Mouse (Mus musculus) embryonic facial prominence, embryonic 11.5 days (tissue): ENCODE data around the gene Wnt1. TPM values are rescaled to one million over a fixed set of nuclear protein-coding genes. Genes with fewer than 3 reads are reported as not detected.

ENCODE experiments used
- ATAC-seq: fragments of 200-750 bp; cut with Nextera tagmentation; replicated peaks from 2 replicates; pipeline ENCODE4 v1.8.0; 2017; ENCODE audit warnings: low read depth; ENCODE audit not compliant: insufficient number of reproducible peaks, low FRiP score, low TSS enrichment
- DNase-seq: peaks from one replicate; pipeline ENCODE4 v3.0.0-alpha.2; 2015; ENCODE audit warnings: low spot score
- H3K27ac ChIP-seq: fragments of 300-500 bp; sonication (generic); replicated peaks from 2 replicates; pipeline ENCODE4 v1.5.1; 2014; ENCODE audit warnings: mild to moderate bottlenecking, low read depth, low read length, control low read depth
- H3K27me3 ChIP-seq: fragments of 300-500 bp; sonication (generic); 2 replicates; pipeline ENCODE4 v1.6.1; 2014; ENCODE audit warnings: mild to moderate bottlenecking, low read length, moderate library complexity, mixed read lengths; ENCODE audit not compliant: control insufficient read depth, insufficient read depth
- H3K36me3 ChIP-seq: fragments of 300-500 bp; sonication (generic); replicated peaks from 2 replicates; pipeline ENCODE4 v1.6.1; 2014; ENCODE audit warnings: low read depth, mild to moderate bottlenecking, low read length, moderate library complexity, mixed read lengths; ENCODE audit not compliant: control insufficient read depth, insufficient read depth
- H3K4me1 ChIP-seq: fragments of 300-500 bp; sonication (generic); 2 replicates; pipeline ENCODE4 v1.6.1; 2014; ENCODE audit warnings: low read length, mixed read lengths; ENCODE audit not compliant: control insufficient read depth, insufficient read depth
- H3K4me2 ChIP-seq: fragments of 300-500 bp; sonication (generic); 2 replicates; pipeline ENCODE4 v1.6.1; 2014; ENCODE audit warnings: low read depth, mild to moderate bottlenecking, control low read depth, low read length, moderate library complexity
- H3K4me3 ChIP-seq: fragments of 300-500 bp; sonication (generic); 2 replicates; pipeline ENCODE4 v1.5.1; 2014; ENCODE audit warnings: low read depth, low read length, control low read depth
- H3K9ac ChIP-seq: fragments of 300-500 bp; sonication (generic); replicated peaks from 2 replicates; pipeline ENCODE4 v1.6.1; 2014; ENCODE audit warnings: mild to moderate bottlenecking, control low read depth, low read length
- H3K9me3 ChIP-seq: fragments of 300-500 bp; sonication (generic); replicated peaks from 2 replicates; pipeline ENCODE4 v1.6.1; 2016; ENCODE audit warnings: mild to moderate bottlenecking, low read length, inconsistent platforms, mixed read lengths; ENCODE audit not compliant: control insufficient read depth
- WGBS: fragments of 180-500 bp; shearing (Covaris S2); extraction: QIAGEN DNeasy Blood & Tissue Kit; methylation state at CpG from one replicate; pipeline ENCODE4 v1.1.7; 2014; 5-methylcytosine and 5-hydroxymethylcytosine counted together
- polyA plus RNA-seq: library from polyadenylated mRNA; unstranded; fragments of >200 nt; fragmentation: Nextera tagmentation; extraction: Ambion mirVana; gene quantifications from 2 replicates; pipeline ENCODE4 v1.2.1, GENCODE M21; 2014

The Wnt1 gene
- polyA plus RNA-seq, 1 experiment from 2014 or later: 0.28 TPM

DNA sequence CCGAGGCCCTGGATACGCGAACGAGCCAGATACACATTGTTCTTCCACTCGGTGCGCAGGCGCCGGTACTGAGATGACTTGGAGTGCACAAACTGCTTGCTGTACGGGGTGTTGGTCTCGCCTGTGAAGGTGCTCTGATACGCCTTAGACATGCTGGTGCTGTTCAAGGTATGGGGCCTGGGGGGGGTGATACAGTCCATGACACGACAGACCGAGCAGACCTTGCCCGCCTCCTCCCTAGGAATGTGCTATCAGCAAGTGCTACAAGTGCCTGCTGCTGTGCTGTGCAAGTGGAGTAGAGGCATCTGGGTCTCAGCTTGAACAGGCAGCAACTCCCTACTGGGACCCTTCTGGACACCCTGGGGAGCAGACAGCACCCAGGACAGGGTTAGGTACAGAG, 45.6 kb downstream of the Wnt1 start:
- Histone ChIP-seq H3K36me3 (peaks cover 26% of the 10 kb centered on the region), H3K4me3 (no peak overlapping the region), H3K9ac (no peak overlapping the region), H3K27me3 (no peaks in the 10 kb centered on the region), H3K4me1 (no peaks in the 10 kb centered on the region), H3K27ac (no peak overlapping the region), H3K4me2 (no peak overlapping the region), H3K9me3 (no peaks in the 10 kb centered on the region)
- no peak for ATAC-seq
- 90% methylated on average over 14 of the region's 14 CpGs for WGBS
- no peak for DNase-seq

DNA sequence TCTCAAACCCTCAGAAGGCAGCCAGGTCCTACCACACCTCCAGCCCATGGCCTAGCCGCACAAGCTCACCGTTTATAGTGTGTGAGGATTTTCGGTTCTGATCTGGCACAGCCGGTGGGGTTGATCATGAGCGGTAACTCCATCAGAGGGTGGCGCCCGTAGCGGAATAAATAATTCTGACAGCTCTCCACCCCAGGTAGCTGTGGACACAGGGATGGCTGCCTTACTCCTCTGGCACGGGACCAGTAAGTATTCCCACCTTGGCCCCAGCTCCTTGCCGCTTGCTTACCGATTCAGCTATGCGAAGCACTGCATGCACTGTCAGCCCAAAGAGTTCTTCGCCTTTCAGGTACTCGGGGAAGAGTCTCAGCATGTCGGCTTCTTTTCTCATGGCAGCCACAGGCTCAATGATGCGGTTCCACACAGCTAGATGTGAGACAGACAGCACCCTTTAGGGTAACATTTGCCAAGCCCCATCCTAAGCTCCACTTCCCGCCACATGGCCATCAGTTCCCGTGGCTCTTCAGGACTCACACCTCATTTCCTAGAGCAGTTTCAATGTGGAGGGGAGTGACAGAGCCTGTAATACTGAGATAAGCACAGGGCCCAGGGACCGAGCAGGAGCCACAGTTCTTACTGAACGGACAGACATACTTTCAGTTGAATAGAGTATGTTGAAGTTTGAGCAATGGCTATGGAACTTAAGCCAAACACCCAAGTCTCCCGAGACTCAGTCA, 47.5 kb downstream of the Wnt1 start:
- Histone ChIP-seq H3K27ac (no peak overlapping the region), H3K9ac (no peak overlapping the region), H3K4me1 (no peaks in the 10 kb centered on the region), H3K27me3 (no peaks in the 10 kb centered on the region), H3K36me3 (peaks cover 29% of the 10 kb centered on the region), H3K4me3 (no peak overlapping the region), H3K9me3 (no peaks in the 10 kb centered on the region), H3K4me2 (no peak overlapping the region)
- DNase-seq: no peak
- no peak for ATAC-seq
- WGBS: 93% methylated on average over 21 of the region's 21 CpGs

DNA sequence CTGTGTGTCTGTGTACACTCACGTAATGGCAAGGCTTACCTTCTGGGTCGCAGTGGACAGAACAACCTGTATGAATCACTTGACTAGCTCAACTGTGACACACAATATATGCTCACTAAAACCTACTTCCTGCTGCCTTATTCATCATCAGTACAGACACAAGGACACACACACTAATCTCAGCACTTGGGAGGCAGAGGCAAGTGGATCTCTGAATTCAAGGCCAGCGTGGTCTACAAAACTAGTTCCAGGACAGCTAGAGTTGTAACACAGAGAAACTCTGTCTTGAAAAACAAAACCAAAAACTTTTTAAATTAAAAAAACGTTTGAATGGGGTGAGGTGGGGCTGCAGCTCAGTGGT, 48.1 kb downstream of the Wnt1 start:
- Histone ChIP-seq H3K36me3 (peaks cover 29% of the 10 kb centered on the region), H3K4me1 (no peaks in the 10 kb centered on the region), H3K4me2 (no peak overlapping the region), H3K4me3 (no peak overlapping the region), H3K27me3 (no peaks in the 10 kb centered on the region), H3K9ac (no peak overlapping the region), H3K9me3 (no peaks in the 10 kb centered on the region), H3K27ac (no peak overlapping the region)
- WGBS: 74% methylated on average over 4 of the region's 4 CpGs
- ATAC-seq (no peak), DNase-seq (no peak)

DNA sequence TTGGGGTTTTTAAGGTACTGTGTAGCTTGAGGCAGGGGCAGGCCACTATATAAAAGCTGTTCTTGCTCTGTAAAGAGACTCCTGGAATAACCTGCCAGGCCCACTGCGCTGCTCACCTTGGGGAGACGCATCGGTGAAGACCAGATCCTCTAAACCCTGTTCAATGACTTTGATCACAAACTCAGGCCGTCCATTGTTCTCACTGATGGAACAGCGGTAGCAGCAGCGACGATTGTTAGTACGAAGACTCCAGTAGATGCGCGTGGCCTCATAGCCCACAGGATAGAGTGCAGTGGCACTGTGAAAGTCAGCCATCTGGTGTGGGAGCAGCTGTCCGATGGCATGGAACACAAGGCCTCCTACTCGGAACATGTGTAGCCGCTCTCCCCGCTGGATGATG, 49.5 kb downstream of the Wnt1 start:
- Histone ChIP-seq H3K27ac (no peak overlapping the region), H3K4me1 (no peaks in the 10 kb centered on the region), H3K27me3 (no peaks in the 10 kb centered on the region), H3K4me2 (no peak overlapping the region), H3K4me3 (no peak overlapping the region), H3K36me3 (peaks cover 37% of the 10 kb centered on the region), H3K9me3 (no peaks in the 10 kb centered on the region), H3K9ac (no peak overlapping the region)
- DNase-seq (no peak), ATAC-seq (no peak)
- WGBS: 96% methylated on average over 14 of the region's 14 CpGs

DNA sequence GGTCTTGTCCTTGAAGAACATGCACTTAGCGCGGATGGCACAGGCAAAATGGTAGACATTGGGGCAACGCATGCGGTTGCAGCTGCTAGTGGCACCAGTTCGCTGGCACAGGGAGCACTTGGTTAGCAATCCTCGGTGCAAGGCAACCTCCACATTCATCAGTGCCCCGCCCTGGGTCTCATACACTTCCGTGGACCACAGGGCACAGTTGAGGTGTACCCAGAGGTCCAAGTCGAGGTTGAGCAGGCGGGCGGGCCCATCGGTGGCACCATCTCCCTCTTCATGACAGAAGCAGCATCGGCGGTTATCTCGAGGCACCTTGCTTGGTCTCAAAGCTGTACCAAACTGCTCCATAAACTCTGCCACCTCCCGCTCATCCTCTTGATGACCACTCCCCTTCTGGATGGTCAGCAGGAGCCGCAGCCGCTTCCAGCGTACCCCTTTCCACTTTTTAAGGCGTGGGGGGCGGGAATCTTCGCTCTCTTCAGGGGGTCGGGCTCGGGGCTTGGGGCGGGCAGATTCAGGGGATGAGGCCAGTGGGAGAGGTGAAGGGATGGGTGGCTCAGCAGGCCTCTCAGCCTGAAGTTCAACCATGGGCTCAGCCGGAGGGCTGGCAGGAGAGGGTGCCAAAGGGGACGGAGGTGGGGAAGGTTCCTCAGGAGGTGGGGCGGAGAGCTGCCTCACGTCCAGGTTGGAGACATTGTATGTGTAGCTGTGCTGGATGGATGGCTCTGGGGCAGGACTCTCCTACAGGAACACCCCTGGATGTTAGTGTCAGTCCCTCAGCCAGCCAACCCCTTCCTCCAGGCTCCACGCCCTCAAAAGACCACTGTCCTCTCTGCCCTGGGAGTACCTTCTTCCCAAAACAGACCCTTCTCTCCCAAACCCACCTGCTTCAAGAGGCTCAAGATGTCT, 50.3 kb downstream of the Wnt1 start:
- Histone ChIP-seq H3K9ac (no peak overlapping the region), H3K36me3 (peaks cover 37% of the 10 kb centered on the region), H3K4me1 (no peaks in the 10 kb centered on the region), H3K27ac (no peak overlapping the region), H3K4me2 (no peak overlapping the region), H3K27me3 (no peaks in the 10 kb centered on the region), H3K4me3 (no peak overlapping the region), H3K9me3 (no peaks in the 10 kb centered on the region)
- no peak for ATAC-seq
- no peak for DNase-seq
- 96% methylated on average over 30 of the region's 30 CpGs for WGBS

Other genes starting within 250 kb of the Wnt1 start
- gene Ccnt1, start 218.9 kb upstream of the Wnt1 start, polyA plus RNA-seq: 61.4 and 61.8 TPM in 2 replicates
- not detected in 2 replicates for gene 4930415O20Rik, start 218.9 kb upstream of the Wnt1 start, polyA plus RNA-seq
- 8.4 and 10.4 TPM in 2 replicates for gene Adcy6, start 179.8 kb upstream of the Wnt1 start, polyA plus RNA-seq
- 32.3 and 33.4 TPM in 2 replicates for gene Cacnb3, start 159.0 kb upstream of the Wnt1 start, polyA plus RNA-seq
- gene Ddx23, start 127.0 kb upstream of the Wnt1 start, polyA plus RNA-seq: 20.8 and 22.0 TPM in 2 replicates
- 0.63 and 0.92 TPM in 2 replicates for gene Rnd1, start 112.4 kb upstream of the Wnt1 start, polyA plus RNA-seq
- 1.3 TPM in 2 replicates for gene Ccdc65, start 81.7 kb upstream of the Wnt1 start, polyA plus RNA-seq
- gene Fkbp11, start 61.7 kb upstream of the Wnt1 start, polyA plus RNA-seq: 18.9 and 21.0 TPM in 2 replicates
- 24.5 and 28.7 TPM in 2 replicates for gene Arf3, start 26.6 kb upstream of the Wnt1 start, polyA plus RNA-seq
- 1.6 and 2.3 TPM in 2 replicates for gene Wnt10b, start 11.7 kb upstream of the Wnt1 start, polyA plus RNA-seq
- 0.26 and 0.27 TPM in 2 replicates for gene Ddn, start 19.6 kb downstream of the Wnt1 start, polyA plus RNA-seq
- gene Prkag1, start 41.7 kb downstream of the Wnt1 start, polyA plus RNA-seq: 69.8 and 73.1 TPM in 2 replicates
- gene Kmt2d, start 81.3 kb downstream of the Wnt1 start, polyA plus RNA-seq: 11.6 and 12.0 TPM in 2 replicates
- gene Rhebl1, start 104.7 kb downstream of the Wnt1 start, polyA plus RNA-seq: 16.7 and 17.0 TPM in 2 replicates
- gene Dhh, start 108.7 kb downstream of the Wnt1 start, polyA plus RNA-seq: 0.76 and 1.3 TPM in 2 replicates
- 3.9 and 7.1 TPM in 2 replicates for gene Lmbr1l, start 128.4 kb downstream of the Wnt1 start, polyA plus RNA-seq
- gene Tuba1b, start 144.7 kb downstream of the Wnt1 start, polyA plus RNA-seq: 2,291 and 2,381 TPM in 2 replicates
- gene Gm49450, start 163.7 kb downstream of the Wnt1 start, polyA plus RNA-seq: not detected in 2 replicates
- 3,177 and 3,658 TPM in 2 replicates for gene Tuba1a, start 163.8 kb downstream of the Wnt1 start, polyA plus RNA-seq
- gene Tuba1c, start 240.0 kb downstream of the Wnt1 start, polyA plus RNA-seq: 132 and 138 TPM in 2 replicates